Mouse (Mus musculus) midbrain, embryonic 11.5 days (tissue): ENCODE measurements around the gene Csf3r. TPM values are rescaled to one million over a fixed set of nuclear protein-coding genes. Genes with fewer than 3 reads are reported as not detected.

Experiments used
- ATAC-seq: fragments of 200-750 bp; cut with Nextera tagmentation; 2 replicates; pipeline ENCODE4 v1.8.0; 2017; ENCODE audit warnings: moderate TSS enrichment, moderate library complexity; ENCODE audit not compliant: low FRiP score
- DNase-seq: peaks from one replicate; pipeline ENCODE4 v3.0.0; 2015; ENCODE audit warnings: low spot score; ENCODE audit errors: missing footprints
- H3K27ac ChIP-seq: fragments of 300-500 bp; sonication (generic); 2 replicates; pipeline ENCODE4 v1.5.1; 2014; ENCODE audit warnings: low read depth, low read length
- H3K27me3 ChIP-seq: fragments of 300-500 bp; sonication (generic); 2 replicates; pipeline ENCODE4 v1.6.1; 2014; ENCODE audit warnings: mild to moderate bottlenecking, low read length, moderate library complexity, mixed read lengths; ENCODE audit not compliant: control insufficient read depth, insufficient read depth
- H3K36me3 ChIP-seq: fragments of 300-500 bp; sonication (generic); 2 replicates; pipeline ENCODE4 v1.6.1; 2014; ENCODE audit warnings: mild to moderate bottlenecking, low read length, moderate library complexity, mixed read lengths; ENCODE audit not compliant: control insufficient read depth, insufficient read depth
- H3K4me1 ChIP-seq: fragments of 300-500 bp; sonication (generic); 2 replicates; pipeline ENCODE4 v1.6.1; 2014; ENCODE audit warnings: low read length; ENCODE audit not compliant: control insufficient read depth, insufficient read depth
- H3K4me2 ChIP-seq: fragments of 300-500 bp; sonication (generic); 2 replicates; pipeline ENCODE4 v1.6.1; 2014; ENCODE audit warnings: mild to moderate bottlenecking, moderate library complexity
- H3K4me3 ChIP-seq: fragments of 300-500 bp; sonication (generic); 2 replicates; pipeline ENCODE4 v1.5.1; 2014; ENCODE audit warnings: low read depth, low read length
- H3K9ac ChIP-seq: fragments of 300-500 bp; sonication (generic); 2 replicates; pipeline ENCODE4 v1.6.1; 2014; ENCODE audit warnings: low read length
- H3K9me3 ChIP-seq: fragments of 300-500 bp; sonication (generic); 2 replicates; pipeline ENCODE4 v1.6.1; 2016; ENCODE audit warnings: low read length; ENCODE audit not compliant: control insufficient read depth
- WGBS: fragments of 180-500 bp; shearing (Covaris S2); extraction: QIAGEN DNeasy Blood & Tissue Kit; methylation state at CpG from one replicate; pipeline ENCODE4 v1.1.7; 2014; 5-methylcytosine and 5-hydroxymethylcytosine counted together
- polyA plus RNA-seq: library from polyadenylated mRNA; unstranded; fragments of >200 nt; fragmentation: Nextera tagmentation; extraction: Ambion mirVana; gene quantifications from 2 replicates; pipeline ENCODE4 v1.2.1, GENCODE M21; 2014

Csf3r gene
- polyA plus RNA-seq, 1 experiment from 2014 or later, result 0.59 TPM

DNA sequence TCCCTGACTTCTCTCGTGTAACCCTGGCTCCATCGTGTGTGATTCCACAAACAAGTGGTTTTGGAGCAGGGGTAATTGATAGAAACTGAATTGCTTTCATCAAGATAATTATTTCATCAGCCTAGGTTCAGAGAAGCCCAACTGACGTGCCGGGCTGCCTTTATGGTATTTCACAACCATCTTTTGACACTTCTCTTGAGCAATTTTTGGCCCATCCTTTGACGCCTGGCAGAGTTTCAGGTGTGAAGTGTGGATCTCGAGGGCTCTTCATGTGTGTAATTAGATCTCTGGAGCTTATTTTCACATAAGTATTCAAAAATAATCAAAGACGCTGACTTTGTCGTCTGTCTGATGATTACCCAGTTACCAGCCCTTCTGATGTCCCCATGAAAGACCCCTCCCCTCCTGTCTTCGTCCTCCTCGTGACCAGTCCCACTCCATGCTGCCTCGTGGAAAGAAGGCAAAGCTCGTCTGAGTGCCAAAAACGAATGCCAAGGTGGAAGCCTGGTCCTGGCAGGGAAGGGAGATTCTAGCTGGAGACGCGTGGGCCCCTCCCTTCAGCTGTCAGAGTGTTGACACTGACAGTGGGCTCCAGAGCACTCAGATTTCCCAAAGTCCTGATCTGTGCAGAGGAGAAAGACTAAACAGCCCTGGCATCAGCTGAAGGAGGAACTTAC lies 43.2 kb downstream of the Csf3r start:
- no peaks in the 10 kb centered on the region for H3K9me3 ChIP-seq
- DNase-seq (no peak), ATAC-seq (no peak)
- no peaks in the 10 kb centered on the region for H3K27me3 ChIP-seq
- H3K4me2 ChIP-seq, result no peak overlapping the region
- H3K27ac ChIP-seq, result no peak overlapping the region
- H3K4me3 ChIP-seq, result no peak overlapping the region
- H3K36me3 ChIP-seq, result no peaks in the 10 kb centered on the region
- no peak overlapping the region for H3K9ac ChIP-seq
- WGBS, result 84% methylated on average over 15 of the region's 15 CpGs
- H3K4me1 ChIP-seq, result no peaks in the 10 kb centered on the region

DNA sequence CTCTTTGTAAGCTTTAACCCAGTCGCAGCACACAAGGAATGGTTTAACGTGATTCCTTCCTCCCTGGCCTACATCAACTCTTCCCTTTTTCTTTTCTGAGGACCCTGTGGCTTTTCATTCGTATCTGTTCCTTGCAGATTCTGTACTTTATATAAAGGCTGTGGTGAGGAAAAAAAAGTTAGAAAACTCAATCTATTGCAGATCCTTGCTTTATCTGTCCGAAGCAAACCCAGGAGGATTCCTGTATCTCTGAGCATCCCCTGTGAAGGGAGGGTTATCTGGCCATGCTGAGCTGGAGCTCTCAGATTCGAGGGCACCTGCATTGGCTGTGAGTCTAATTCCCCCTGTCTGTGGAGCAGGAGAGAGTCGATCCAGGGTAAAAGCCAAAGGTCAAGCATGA lies 44.5 kb downstream of the Csf3r start:
- H3K27ac ChIP-seq, result no peak overlapping the region
- no peak overlapping the region for H3K9ac ChIP-seq
- H3K4me2 ChIP-seq, result no peak overlapping the region
- H3K4me3 ChIP-seq, result no peak overlapping the region
- WGBS, result 89% methylated on average over 6 of the region's 6 CpGs
- H3K36me3 ChIP-seq, result no peaks in the 10 kb centered on the region
- H3K27me3 ChIP-seq, result no peaks in the 10 kb centered on the region
- ATAC-seq (no peak), DNase-seq (no peak)
- H3K4me1 ChIP-seq, result no peaks in the 10 kb centered on the region
- no peaks in the 10 kb centered on the region for H3K9me3 ChIP-seq

- H3K4me3 ChIP-seq, result no peak overlapping the region
- H3K4me1 ChIP-seq, result no peaks in the 10 kb centered on the region
- ATAC-seq (no peak), DNase-seq (no peak)
- no peak overlapping the region for H3K4me2 ChIP-seq
- no peaks in the 10 kb centered on the region for H3K9me3 ChIP-seq
- no peak overlapping the region for H3K9ac ChIP-seq
- 83% methylated on average over 6 of the region's 6 CpGs for WGBS
- H3K27me3 ChIP-seq, result no peaks in the 10 kb centered on the region
- no peak overlapping the region for H3K27ac ChIP-seq
- no peaks in the 10 kb centered on the region for H3K36me3 ChIP-seq
These were observed 53.5 kb downstream of the Csf3r start for GRCm38 (mm10) chr4:126077833-126078232.

- H3K9ac ChIP-seq, result no peak overlapping the region
- no peaks in the 10 kb centered on the region for H3K9me3 ChIP-seq
- H3K27ac ChIP-seq, result no peak overlapping the region
- H3K36me3 ChIP-seq, result no peaks in the 10 kb centered on the region
- WGBS, result 84% methylated on average over 4 of the region's 4 CpGs
- no peaks in the 10 kb centered on the region for H3K27me3 ChIP-seq
- peak; percentile 81 for DNase-seq
- no peak overlapping the region for H3K4me3 ChIP-seq
- ATAC-seq, result no peak
- H3K4me2 ChIP-seq, result no peak overlapping the region
- no peaks in the 10 kb centered on the region for H3K4me1 ChIP-seq
These were observed 54.9 kb downstream of the Csf3r start for GRCm38 (mm10) chr4:126079266-126079665.

DNA sequence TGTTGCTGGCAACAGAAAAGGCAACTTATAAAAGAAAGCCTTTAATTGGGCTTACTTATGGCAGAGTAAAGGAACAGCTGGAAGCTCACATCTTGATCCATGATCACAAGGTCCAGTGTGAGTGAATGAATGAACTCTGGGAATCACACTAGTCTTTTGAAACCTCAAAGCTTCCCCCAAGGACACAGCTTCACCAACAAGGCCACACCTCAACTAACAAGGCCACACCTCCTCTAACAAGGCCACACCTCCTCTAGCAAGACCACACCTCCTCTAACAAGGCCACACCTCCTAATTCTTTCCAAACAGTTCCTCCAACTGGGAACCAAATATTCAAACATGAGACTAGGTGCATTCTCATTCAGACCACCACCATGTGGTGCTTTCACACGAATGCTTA lies 57.3 kb downstream of the Csf3r start:
- Histone ChIP-seq H3K9me3 (no peaks in the 10 kb centered on the region), H3K4me2 (no peak overlapping the region), H3K27ac (no peak overlapping the region), H3K36me3 (no peaks in the 10 kb centered on the region), H3K4me1 (no peaks in the 10 kb centered on the region), H3K4me3 (no peak overlapping the region), H3K9ac (no peak overlapping the region), H3K27me3 (no peaks in the 10 kb centered on the region)
- WGBS, result 92% methylated on average over 1 of the region's 1 CpGs
- ATAC-seq (no peak), DNase-seq (no peak)

DNA sequence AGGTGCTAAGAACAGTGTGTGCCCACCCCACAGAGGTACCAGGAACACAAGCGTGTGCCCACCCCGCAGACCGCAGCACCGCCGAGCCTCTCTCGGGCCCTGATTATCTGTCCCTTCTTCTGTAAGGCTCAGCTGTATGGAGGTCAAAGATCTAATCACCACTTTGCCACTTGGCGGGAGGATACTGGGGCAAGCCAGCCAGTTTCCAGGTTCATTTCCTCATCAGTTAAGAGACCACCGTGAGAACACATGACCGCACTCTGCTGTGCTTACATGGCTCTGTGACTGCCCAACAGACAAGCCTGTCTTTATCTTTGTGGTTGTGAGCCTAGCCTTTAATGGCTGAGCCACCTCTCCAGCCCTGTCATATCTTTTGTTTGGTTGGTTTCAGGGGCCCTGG lies 58.7 kb downstream of the Csf3r start:
- Histone ChIP-seq H3K27me3 (no peaks in the 10 kb centered on the region), H3K9ac (no peak overlapping the region), H3K4me2 (no peak overlapping the region), H3K4me1 (no peaks in the 10 kb centered on the region), H3K4me3 (no peak overlapping the region), H3K9me3 (no peaks in the 10 kb centered on the region), H3K27ac (no peak overlapping the region), H3K36me3 (no peaks in the 10 kb centered on the region)
- 91% methylated on average over 9 of the region's 9 CpGs for WGBS
- DNase-seq (no peak), ATAC-seq (no peak)

- no peak overlapping the region for H3K27ac ChIP-seq
- no peaks in the 10 kb centered on the region for H3K36me3 ChIP-seq
- DNase-seq, result no peak
- no peak for ATAC-seq
- 66% methylated on average over 8 of the region's 8 CpGs for WGBS
- no peaks in the 10 kb centered on the region for H3K4me1 ChIP-seq
- H3K9ac ChIP-seq, result no peak overlapping the region
- no peak overlapping the region for H3K4me2 ChIP-seq
- H3K4me3 ChIP-seq, result no peak overlapping the region
- no peaks in the 10 kb centered on the region for H3K27me3 ChIP-seq
- H3K9me3 ChIP-seq, result no peaks in the 10 kb centered on the region
These were observed 60.0 kb downstream of the Csf3r start for GRCm38 (mm10) chr4:126084382-126084781.

DNA sequence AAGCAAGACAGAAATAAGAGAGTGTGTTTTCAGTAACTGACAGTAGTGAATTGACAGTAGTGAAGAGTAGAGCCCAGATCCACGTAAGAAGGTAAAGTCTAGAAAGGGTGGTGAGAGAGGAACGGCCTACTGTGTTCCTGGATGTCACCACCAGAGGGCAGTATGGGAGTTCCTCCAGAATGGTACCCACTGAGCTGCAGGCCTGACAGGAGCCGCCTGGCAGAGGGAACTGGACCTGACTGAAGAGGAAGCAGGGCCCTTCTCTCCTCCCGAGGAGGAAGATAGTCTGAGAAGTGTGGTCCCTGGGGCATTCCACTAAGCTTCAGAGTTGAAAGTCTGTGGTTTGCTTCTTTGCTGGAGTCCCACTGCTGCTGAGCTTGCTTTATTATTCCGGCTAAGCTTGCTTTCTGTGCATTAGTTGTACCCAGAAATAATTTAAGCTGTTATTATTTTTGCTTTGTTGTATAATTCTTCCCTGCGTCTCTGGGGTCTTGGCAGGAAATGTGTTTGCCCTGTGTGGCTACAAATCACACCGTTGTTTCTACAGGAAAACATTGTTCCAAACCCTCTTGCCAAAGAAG lies 61.7 kb downstream of the Csf3r start:
- Histone ChIP-seq H3K4me3 (no peak overlapping the region), H3K9me3 (no peaks in the 10 kb centered on the region), H3K4me2 (no peak overlapping the region), H3K9ac (no peak overlapping the region), H3K36me3 (no peaks in the 10 kb centered on the region), H3K4me1 (no peaks in the 10 kb centered on the region), H3K27me3 (no peaks in the 10 kb centered on the region), H3K27ac (no peak overlapping the region)
- WGBS, result 34% methylated on average over 7 of the region's 7 CpGs
- ATAC-seq (peak; percentile 63), DNase-seq (peak; percentile 98)

- Histone ChIP-seq H3K4me2 (no peak overlapping the region), H3K9ac (no peak overlapping the region), H3K36me3 (no peaks in the 10 kb centered on the region), H3K27ac (no peak overlapping the region), H3K27me3 (no peaks in the 10 kb centered on the region), H3K4me1 (no peaks in the 10 kb centered on the region), H3K4me3 (no peak overlapping the region), H3K9me3 (no peaks in the 10 kb centered on the region)
- DNase-seq (peak; percentile 65), ATAC-seq (no peak)
- 91% methylated on average over 7 of the region's 7 CpGs for WGBS
These were observed 65.9 kb downstream of the Csf3r start for GRCm38 (mm10) chr4:126090101-126090847.
